Mouse (Mus musculus) thymus, adult 2 months (tissue): ENCODE measurements around the gene Plac1. TPM values are rescaled to one million over a fixed set of nuclear protein-coding genes. Genes with fewer than 3 reads are reported as not detected.

ENCODE experiments used
- DNase-seq: peaks from one replicate; pipeline ENCODE4 v3.0.0; 2021
- H3K27ac ChIP-seq: fragments of 200-500 bp; 2 replicates; pipeline ENCODE4 v1.5.1; 2012; ENCODE audit warnings: low read length, control low read depth; ENCODE audit not compliant: control insufficient read depth, insufficient read depth
- H3K27me3 ChIP-seq: fragments of 200-500 bp; 2 replicates; pipeline ENCODE4 v1.6.1; 2012; ENCODE audit warnings: mild to moderate bottlenecking, low read length, moderate library complexity, mixed read lengths; ENCODE audit not compliant: control insufficient read depth, insufficient read depth
- H3K36me3 ChIP-seq: fragments of 200-500 bp; 2 replicates; pipeline ENCODE4 v1.6.1; 2012; ENCODE audit warnings: mild to moderate bottlenecking, low read length, moderate library complexity; ENCODE audit not compliant: control insufficient read depth, insufficient read depth
- H3K4me1 ChIP-seq: fragments of 200-500 bp; replicated peaks from 2 replicates; pipeline ENCODE4 v1.6.1; 2012; ENCODE audit warnings: low read length; ENCODE audit not compliant: control insufficient read depth, insufficient read depth
- H3K4me3 ChIP-seq: fragments of 200-500 bp; 2 replicates; pipeline ENCODE4 v1.5.1; 2012; ENCODE audit warnings: mild to moderate bottlenecking, low read length, control low read depth, moderate library complexity; ENCODE audit not compliant: control insufficient read depth, insufficient read depth
- CTCF ChIP-seq: fragments of 200-500 bp; IDR thresholded peaks from 2 replicates; pipeline ENCODE4 v1.5.1; 2012; ENCODE audit warnings: mild to moderate bottlenecking, control low read depth, low read length, moderate library complexity, borderline replicate concordance; ENCODE audit not compliant: control insufficient read depth, poor library complexity, insufficient read depth; ENCODE audit errors: extremely low read depth
- POLR2A ChIP-seq: fragments of 200-500 bp; IDR thresholded peaks from 2 replicates; pipeline ENCODE4 v1.6.1; 2012; ENCODE audit warnings: mild to moderate bottlenecking, low read length, control low read depth, moderate library complexity; ENCODE audit not compliant: control insufficient read depth, poor library complexity, insufficient read depth; ENCODE audit errors: extremely low read depth
- WGBS: fragments of 180-500 bp; shearing (Covaris S2); methylation state at CpG from one replicate; pipeline ENCODE4 v1.1.7; 2018; 5-methylcytosine and 5-hydroxymethylcytosine counted together
- polyA plus RNA-seq: library from polyadenylated mRNA; depleted of rRNA; stranded (reverse); fragments of >200 nt; gene quantifications from 2 replicates; pipeline ENCODE4 v1.2.3, GENCODE M21; 2012

The Plac1 gene
- polyA plus RNA-seq, 1 experiment = 0.31 TPM

DNA sequence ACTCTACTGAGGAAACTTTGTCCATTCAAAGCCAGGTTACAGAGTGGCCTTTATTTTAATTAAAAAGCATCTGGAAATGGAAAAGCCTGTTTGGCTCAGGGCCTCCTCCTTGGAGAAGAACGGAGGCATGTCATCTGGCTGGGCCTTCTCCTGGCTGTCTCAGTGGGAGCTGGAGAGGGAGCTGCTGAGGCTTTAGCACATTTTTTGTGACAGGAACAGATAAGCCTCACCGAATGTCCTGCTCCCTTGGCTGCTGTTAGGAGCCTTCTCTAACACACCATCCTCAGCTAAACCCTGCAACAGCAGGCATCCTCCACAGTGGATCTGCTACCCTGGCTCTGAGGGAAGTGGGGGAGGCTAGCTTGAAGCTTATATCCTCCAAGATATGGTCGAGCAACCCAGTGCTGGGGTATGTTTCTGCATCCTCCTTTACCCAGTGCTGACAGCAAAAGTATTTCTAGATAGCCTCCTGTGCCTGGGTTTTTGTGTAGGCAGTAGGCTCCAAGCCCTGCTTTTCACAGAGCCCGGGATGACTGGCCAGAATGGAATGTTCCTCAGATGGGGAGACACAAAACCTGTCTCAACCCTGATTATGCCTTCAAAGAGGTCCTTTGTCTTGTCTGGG, 72.9 kb downstream of the Plac1 start:
- DNase-seq = no peak
- no peaks in the 10 kb centered on the region for H3K36me3 ChIP-seq
- 84% methylated on average over 4 of the region's 4 CpGs for WGBS
- no peak overlapping the region for H3K4me3 ChIP-seq
- H3K27me3 ChIP-seq = no peaks in the 10 kb centered on the region
- H3K4me1 ChIP-seq = no peaks in the 10 kb centered on the region
- no peak for TF ChIP-seq CTCF
- no peak for TF ChIP-seq POLR2A
- no peak overlapping the region for H3K27ac ChIP-seq

DNA sequence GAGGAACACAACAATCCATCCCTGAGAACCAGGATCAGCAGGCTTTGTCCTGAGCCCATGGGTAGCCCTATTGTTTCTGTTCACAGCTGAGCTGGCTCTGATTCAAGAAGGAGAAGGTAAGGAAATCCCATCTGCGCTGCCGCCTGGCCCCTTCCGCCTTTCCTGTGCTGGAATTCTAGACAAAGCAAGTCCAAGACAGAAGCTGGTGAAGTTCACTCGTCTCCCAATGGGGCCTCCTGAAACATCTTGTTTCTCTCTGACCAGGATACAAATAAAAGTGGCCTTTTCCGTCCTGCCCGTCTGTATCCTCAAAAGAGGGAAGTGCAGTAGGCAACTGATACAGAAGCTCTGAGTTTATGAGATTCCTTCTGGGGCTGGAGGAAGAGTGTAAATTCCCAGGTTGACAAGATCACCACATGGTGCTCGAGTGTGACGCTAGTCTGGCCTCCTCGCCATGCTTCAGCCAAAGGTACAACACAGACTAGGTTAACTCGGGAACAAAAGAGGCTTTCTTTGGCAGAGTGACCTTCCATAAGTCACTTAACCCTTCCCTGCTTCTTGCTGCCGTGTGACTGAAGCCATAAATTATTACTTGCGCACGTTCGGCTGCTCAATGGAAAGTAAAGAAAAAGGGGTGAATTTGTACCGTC, 73.5 kb downstream of the Plac1 start:
- no peak overlapping the region for H3K4me3 ChIP-seq
- WGBS = 72% methylated on average over 15 of the region's 15 CpGs
- peaks cover 3% of the 10 kb centered on the region for H3K4me1 ChIP-seq
- no peak overlapping the region for H3K27ac ChIP-seq
- DNase-seq = no peak
- no peaks in the 10 kb centered on the region for H3K27me3 ChIP-seq
- H3K36me3 ChIP-seq = no peaks in the 10 kb centered on the region
- TF ChIP-seq CTCF (no peak), POLR2A (no peak)

DNA sequence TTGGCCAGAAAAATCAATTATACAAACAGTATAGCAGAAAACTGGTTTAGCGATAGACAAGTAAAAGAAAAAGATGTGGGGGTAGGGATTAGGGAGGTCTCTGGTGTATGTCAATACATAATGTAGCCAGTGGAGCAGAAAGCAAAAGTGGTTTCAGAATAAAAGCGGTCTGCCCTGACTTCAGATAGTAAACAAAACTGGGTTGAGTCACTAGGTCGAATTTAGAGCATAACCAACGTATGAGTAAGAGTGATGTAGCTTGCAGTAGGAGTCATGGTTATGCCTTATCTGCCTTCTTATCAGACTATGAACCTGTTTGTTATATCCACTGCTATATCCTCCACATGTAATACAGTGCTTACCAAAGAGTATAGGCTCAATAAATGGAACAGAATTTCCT, 77.3 kb downstream of the Plac1 start:
- TF ChIP-seq CTCF (no peak), POLR2A (no peak)
- H3K27me3 ChIP-seq = no peaks in the 10 kb centered on the region
- no peak overlapping the region for H3K27ac ChIP-seq
- H3K36me3 ChIP-seq = no peaks in the 10 kb centered on the region
- peaks cover 4% of the 10 kb centered on the region for H3K4me1 ChIP-seq
- 77% methylated on average over 4 of the region's 4 CpGs for WGBS
- DNase-seq = no peak
- H3K4me3 ChIP-seq = no peak overlapping the region

DNA sequence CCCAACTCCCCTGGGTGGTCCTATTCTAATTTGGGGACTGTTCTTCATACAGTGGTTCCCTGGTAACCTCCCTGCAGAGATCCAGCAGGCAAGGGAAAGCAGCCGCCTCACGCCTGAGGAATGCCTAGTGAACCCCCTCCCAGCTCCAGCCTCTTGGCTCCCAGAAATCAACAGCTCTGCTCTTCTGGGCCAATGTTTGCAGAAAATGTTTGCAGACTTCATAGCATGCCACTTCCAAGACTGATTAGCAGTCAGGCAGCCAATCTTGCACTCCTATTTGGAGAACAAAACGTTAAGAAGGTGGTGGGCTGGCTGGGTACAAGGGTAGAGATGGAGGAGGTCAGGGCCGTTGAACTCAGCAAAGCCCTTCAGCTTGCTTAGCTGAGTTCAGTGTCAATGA, 78.3 kb downstream of the Plac1 start:
- 88% methylated on average over 4 of the region's 4 CpGs for WGBS
- Histone ChIP-seq H3K36me3 (no peaks in the 10 kb centered on the region), H3K27ac (no peak overlapping the region), H3K4me1 (peaks cover 4% of the 10 kb centered on the region), H3K4me3 (no peak overlapping the region), H3K27me3 (no peaks in the 10 kb centered on the region)
- DNase-seq = no peak
- no peak for TF ChIP-seq POLR2A
- no peak for TF ChIP-seq CTCF

DNA sequence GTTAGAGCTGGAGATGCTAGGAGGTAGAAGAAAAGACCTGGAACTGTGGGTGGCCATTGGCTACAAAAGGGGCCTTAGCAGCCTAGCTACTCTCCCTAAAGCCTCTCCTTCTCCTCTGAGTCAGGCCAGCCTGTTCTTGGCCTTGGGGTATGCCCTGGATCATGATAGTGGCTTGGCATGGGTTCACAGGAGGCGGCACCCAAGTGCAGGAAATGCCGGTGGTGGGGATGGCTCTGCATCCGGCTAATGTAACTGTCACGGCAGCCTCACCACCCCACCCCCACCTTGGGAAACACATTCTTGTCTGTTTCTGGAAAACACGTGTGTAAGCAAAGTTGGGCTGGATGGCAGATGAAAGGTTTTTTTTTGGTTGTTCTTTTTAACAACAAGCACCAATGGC, 78.8 kb downstream of the Plac1 start:
- H3K4me3 ChIP-seq = no peak overlapping the region
- no peak overlapping the region for H3K27ac ChIP-seq
- H3K4me1 ChIP-seq = peaks cover 4% of the 10 kb centered on the region
- WGBS = 19% methylated on average over 5 of the region's 5 CpGs
- TF ChIP-seq POLR2A (no peak), CTCF (no peak)
- no peaks in the 10 kb centered on the region for H3K27me3 ChIP-seq
- H3K36me3 ChIP-seq = no peaks in the 10 kb centered on the region
- DNase-seq = peak; percentile 2

DNA sequence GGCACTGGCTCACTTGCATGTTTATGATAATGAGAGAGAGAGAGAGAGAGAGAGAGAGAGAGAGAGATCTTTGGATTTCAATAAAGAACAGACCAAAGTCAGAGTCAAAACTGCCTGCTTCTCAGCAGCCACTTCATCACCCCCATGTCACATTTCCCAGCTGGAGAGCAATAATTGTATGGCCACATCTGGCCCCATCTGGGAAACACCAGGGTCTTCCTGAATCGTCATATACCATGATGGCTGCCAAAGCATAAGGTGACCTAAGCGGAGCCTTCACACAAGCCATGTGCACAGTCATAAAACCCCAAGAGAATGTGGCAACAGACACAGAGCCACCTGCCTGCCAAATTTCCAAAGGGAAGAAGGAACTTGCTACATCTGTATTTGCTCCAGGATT, 91.9 kb downstream of the Plac1 start:
- no peaks in the 10 kb centered on the region for H3K27me3 ChIP-seq
- no peak overlapping the region for H3K4me3 ChIP-seq
- no peak overlapping the region for H3K27ac ChIP-seq
- TF ChIP-seq POLR2A (no peak), CTCF (no peak)
- no peaks in the 10 kb centered on the region for H3K4me1 ChIP-seq
- 84% methylated on average over 2 of the region's 2 CpGs for WGBS
- no peaks in the 10 kb centered on the region for H3K36me3 ChIP-seq
- DNase-seq = no peak
